Mouse (Mus musculus) limb, embryonic 10.5 days (tissue): Measurements from ENCODE around the gene Fam83b. TPM values are rescaled to one million over a fixed set of nuclear protein-coding genes. Genes with fewer than 3 reads are reported as not detected.

ENCODE experiments used
- DNase-seq: peaks from one replicate; pipeline ENCODE4 v3.0.0-alpha.2; 2017; ENCODE audit warnings: low spot score
- H3K27ac ChIP-seq: fragments of 300-500 bp; sonication (generic); 2 replicates; pipeline ENCODE4 v1.5.1; 2016; ENCODE audit warnings: mild to moderate bottlenecking
- H3K27me3 ChIP-seq: fragments of 300-500 bp; sonication (generic); 2 replicates; pipeline ENCODE4 v1.6.1; 2016; ENCODE audit warnings: low read depth, mild to moderate bottlenecking; ENCODE audit not compliant: poor library complexity, severe bottlenecking
- H3K36me3 ChIP-seq: fragments of 300-500 bp; sonication (generic); 2 replicates; pipeline ENCODE4 v1.6.1; 2016; ENCODE audit warnings: mild to moderate bottlenecking, moderate library complexity
- H3K4me1 ChIP-seq: fragments of 300-500 bp; sonication (generic); 2 replicates; pipeline ENCODE4 v1.6.1; 2016
- H3K4me3 ChIP-seq: fragments of 300-500 bp; sonication (generic); 2 replicates; pipeline ENCODE4 v1.5.1; 2016; ENCODE audit warnings: mild to moderate bottlenecking, moderate library complexity
- H3K9me3 ChIP-seq: fragments of 300-500 bp; sonication (generic); replicated peaks from 2 replicates; pipeline ENCODE4 v1.6.1; 2016; ENCODE audit warnings: mild to moderate bottlenecking
- WGBS: fragments of 180-500 bp; shearing (Covaris S2); methylation state at CpG from one replicate; pipeline ENCODE4 v1.1.7; 2016; 5-methylcytosine and 5-hydroxymethylcytosine counted together
- polyA plus RNA-seq: library from polyadenylated mRNA; unstranded; fragments of >200 nt; fragmentation: Nextera tagmentation; extraction: Ambion mirVana; gene quantifications from 2 replicates; pipeline ENCODE4 v1.2.1, GENCODE M21; 2016

Gene Fam83b
- polyA plus RNA-seq, 1 experiment from 2014 or later = 1.1 TPM

DNA sequence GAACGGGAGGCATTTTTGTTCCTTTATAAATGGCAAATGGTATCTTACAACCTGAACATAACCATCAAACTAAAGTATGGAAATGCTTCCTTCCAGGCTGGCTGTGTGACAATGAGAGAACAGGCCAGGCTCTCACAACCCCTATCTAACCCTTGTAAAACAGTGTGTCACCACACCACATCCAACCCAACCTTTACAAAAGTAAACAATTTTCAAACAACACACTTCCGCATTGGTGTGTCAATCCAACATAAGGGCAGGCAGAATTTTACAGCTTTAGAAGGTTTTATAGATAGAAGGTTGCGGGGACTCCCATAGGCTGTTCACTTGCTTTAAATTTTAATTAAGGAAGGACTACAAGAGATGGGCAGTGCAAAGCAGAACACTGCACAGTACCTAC is 77.2 kb downstream of the Fam83b start:
- Histone ChIP-seq H3K9me3 (no peaks in the 10 kb centered on the region), H3K36me3 (no peaks in the 10 kb centered on the region), H3K27ac (no peak overlapping the region), H3K4me1 (no peaks in the 10 kb centered on the region), H3K27me3 (no peaks in the 10 kb centered on the region), H3K4me3 (no peak overlapping the region)
- WGBS = 95% methylated on average over 3 of the region's 3 CpGs
- DNase-seq = no peak

DNA sequence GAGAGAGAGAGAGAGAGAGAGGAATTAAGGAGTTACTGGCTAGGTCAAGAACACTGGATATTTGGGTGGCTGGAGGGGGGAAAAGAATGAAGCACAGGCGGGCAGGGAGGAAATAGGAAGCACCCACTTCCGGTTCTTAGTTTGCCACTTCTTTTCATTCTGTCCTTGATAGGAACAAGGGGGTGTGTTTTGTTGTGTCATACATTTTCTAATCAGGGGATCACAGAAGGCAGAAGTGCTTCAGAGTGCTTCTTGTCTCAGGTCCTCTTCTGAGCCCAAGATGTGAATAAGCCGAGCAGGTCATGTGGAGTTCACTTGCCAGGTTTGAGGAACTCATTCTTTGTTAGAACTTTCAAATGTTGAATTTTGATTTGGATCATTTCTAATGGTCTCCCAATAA is 86.8 kb downstream of the Fam83b start:
- WGBS = 77% methylated on average over 3 of the region's 3 CpGs
- H3K27ac ChIP-seq = no peak overlapping the region
- no peak overlapping the region for H3K4me3 ChIP-seq
- no peaks in the 10 kb centered on the region for H3K27me3 ChIP-seq
- DNase-seq = no peak
- H3K36me3 ChIP-seq = no peaks in the 10 kb centered on the region
- H3K4me1 ChIP-seq = no peaks in the 10 kb centered on the region
- no peaks in the 10 kb centered on the region for H3K9me3 ChIP-seq

DNA sequence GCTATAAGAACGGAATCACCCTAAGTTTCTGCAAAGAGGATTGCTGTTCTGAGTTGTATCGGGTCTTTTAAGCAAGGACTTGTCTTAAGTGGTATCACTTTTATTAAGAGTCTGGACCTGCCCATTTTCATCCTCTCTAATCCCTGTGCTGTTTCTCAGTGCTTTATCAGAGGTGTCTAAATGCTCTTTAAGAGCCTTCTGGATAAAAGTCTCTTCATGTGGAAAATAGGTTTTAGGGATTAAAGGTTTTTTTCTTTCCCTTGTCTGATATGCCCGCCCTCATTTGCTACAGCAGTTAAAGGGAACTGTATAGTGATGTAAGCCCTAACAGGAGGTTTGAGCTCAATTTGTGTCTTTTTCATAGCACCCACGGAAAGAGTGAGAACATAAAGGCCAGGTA is 97.4 kb downstream of the Fam83b start:
- WGBS = 85% methylated on average over 4 of the region's 4 CpGs
- no peak overlapping the region for H3K4me3 ChIP-seq
- no peak overlapping the region for H3K27ac ChIP-seq
- H3K36me3 ChIP-seq = no peaks in the 10 kb centered on the region
- no peaks in the 10 kb centered on the region for H3K9me3 ChIP-seq
- no peak for DNase-seq
- no peaks in the 10 kb centered on the region for H3K4me1 ChIP-seq
- H3K27me3 ChIP-seq = no peaks in the 10 kb centered on the region

DNA sequence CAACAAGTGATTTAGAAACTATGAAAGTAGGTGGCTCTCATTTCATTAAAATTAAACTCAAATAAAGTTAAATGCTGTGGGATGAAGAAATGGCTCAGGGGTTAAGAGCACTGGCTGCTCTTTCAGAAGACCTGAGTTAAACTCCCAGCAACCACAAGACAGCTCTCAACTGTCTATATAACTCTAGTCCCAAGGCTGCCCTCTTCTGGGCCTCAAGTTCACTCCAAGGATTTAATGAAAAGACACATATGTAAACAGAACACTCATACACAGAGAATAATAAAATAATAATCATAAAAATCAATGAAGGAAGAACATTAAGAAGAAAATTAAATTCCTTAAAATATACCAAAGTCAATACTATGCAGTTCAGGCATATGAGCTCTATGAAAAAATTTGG is 105.4 kb downstream of the Fam83b start:
- Histone ChIP-seq H3K9me3 (no peaks in the 10 kb centered on the region), H3K27me3 (no peaks in the 10 kb centered on the region), H3K36me3 (no peaks in the 10 kb centered on the region), H3K27ac (no peak overlapping the region), H3K4me1 (no peaks in the 10 kb centered on the region), H3K4me3 (no peak overlapping the region)
- DNase-seq = no peak

DNA sequence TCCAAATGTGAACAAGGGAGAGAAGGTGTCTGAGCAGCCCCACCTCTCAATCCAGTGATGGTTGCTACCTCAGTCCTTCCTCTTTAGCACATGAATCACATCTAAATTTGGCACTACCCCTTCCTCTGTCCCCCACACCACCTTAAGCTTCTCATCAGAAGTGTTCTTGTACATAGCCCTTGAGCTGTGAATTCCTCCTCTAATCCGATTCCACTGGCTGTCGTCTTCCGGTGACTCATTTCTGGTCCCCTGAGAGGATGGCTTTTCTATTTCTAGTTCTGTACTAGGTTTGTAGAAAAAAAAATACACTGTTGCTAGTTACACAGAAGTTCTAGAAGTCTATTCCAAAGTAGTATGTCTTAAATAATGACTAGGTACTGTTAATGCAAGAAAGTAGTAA is 111.2 kb downstream of the Fam83b start:
- WGBS = 91% methylated on average over 3 of the region's 3 CpGs
- Histone ChIP-seq H3K36me3 (no peaks in the 10 kb centered on the region), H3K4me3 (no peak overlapping the region)

More for the DNA sequence above, 111.2 kb downstream of the Fam83b start:
- H3K27me3 ChIP-seq = no peaks in the 10 kb centered on the region
- H3K9me3 ChIP-seq = no peaks in the 10 kb centered on the region
- no peaks in the 10 kb centered on the region for H3K4me1 ChIP-seq
- DNase-seq = no peak
- no peak overlapping the region for H3K27ac ChIP-seq

Other genes starting within 250 kb of the Fam83b start
- gene Hcrtr2, start 243.3 kb downstream of the Fam83b start, polyA plus RNA-seq = 0.06 and 0.21 TPM in 2 replicates